Mouse (Mus musculus): ENCODE measurements around the gene Washc3.

The Washc3 gene

GRCm38 (mm10) chr10:88260309-88260708 lies 59.4 kb downstream of the Washc3 start:
- no peak for DNase-seq

DNA sequence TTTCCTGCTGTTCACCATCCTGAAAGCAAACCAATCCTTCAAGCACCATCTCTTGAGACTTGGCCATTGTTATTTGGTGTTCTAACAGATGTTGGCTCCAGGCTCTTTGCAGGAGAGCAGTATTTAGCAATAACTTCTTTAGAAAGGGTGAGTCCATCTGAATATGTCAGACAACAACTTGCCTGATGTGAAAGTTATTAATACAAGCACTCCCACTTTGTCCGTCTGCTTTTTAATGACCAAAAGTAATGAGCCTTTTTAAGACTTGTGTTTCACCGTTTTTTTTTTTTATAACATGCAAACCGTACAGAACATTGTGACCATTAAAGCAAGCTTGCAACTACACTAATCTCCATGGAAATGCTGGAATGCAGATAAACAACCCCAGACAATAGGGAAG lies 60.3 kb downstream of the Washc3 start:
- DNase-seq, result no peak

DNA sequence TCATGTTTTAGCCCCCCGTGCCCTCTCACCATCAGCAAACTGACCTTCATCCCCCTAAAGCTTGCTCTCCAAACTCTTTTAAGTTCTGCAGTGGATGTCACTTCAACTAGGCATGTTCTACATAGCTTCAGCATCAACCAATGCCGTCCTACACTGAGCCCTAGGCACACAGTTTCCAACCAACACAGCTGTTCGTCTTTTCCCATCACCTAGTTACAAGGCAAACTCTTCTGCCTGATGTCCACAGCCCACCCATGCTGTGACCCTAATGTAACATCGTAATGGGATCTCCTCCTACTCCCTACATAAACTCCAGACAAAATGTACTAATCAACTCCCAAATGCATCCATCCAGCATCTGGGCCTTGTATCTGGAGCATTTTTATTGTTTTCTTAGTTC lies 62.5 kb downstream of the Washc3 start:
- no peak for DNase-seq

DNA sequence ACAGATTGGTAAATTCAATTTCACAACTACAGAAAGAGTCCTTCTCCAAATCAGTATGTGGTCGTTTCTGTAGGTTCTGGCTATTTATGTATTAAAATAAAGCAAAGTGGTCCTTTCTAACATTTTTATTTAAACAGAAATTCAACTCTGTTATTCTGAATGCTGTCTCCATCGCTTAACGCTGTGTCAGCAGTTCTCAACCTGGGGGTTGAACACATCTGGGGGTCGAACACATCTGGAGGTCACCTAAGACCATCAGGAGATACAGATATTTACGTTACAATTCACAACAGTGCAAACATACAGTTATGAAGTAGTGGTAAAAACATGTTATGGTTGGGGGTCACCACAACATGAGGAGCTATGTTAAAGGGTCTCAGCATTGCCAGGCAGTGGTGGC lies 73.2 kb downstream of the Washc3 start:
- no peak for DNase-seq

DNA sequence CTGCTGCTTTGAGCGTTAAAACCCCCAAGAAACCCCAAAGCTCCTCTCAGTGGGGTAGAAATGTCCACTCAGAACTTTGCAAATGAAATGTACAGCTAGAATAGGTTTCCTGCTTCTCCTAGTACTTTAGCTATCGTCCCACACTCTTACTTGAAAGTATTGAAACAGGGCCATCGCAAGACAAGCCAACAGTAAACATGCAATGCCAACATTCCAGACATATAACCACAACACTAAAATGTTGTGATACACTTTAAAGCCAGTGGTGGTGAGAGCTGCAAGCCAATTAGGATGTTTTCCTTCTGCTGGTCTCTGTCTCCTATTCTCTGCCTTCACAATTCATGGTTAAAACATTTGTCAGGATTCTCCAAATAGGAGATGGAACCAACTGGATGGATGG lies 80.8 kb downstream of the Washc3 start:
- DNase-seq, result no peak

DNA sequence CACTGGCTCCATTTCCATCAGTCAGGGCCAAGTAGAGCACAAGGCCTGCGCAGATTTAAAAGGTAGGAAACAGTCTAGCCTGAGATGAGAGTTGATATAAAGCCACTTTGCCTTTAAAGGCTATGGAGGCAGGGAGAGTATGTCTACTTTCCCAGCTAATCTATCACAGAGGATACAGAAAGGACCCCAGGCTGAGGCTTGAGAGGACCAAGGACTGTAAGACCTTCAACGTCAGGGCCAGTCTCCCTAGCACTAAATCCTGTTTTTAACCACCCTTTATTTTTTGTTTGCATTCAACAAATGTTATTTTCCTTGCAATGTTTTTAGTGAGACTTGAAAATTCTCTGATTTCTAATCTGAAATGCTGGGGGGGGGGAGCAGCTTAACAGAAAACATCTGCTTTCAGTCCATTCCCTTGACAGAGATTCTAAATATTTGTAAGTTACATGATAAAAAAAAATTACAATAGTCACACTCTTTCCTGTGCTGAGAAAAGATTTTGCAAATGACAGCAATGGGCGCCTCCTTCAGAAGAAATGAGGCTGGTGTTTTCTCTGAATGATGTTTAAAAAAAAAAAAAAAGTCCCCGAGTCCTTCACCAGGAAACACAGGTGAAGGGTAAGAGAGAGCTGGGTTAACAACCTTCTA lies 83.6 kb downstream of the Washc3 start:
- DNase-seq, result no peak

- no peak for DNase-seq
Measured at GRCm38 (mm10) chr10:88287261-88287660, 86.4 kb downstream of the Washc3 start.

DNA sequence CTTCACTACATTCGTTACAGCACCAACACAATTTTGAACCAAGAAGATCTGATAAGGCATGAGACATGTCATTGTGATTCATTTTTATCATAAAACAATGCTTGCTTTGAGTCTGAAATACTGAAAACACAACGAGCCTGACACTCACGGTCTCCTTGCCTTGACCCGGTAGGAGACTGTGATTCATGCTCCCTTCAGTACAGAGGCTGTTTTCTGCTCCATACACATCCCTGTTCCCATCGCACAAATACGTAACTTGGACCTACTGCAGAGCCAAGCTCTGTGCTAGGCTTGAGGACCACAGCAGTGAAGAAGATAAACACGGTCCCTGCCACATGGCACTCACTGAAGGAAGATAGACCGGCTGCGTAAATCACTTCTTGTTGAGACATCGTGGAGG lies 87.2 kb downstream of the Washc3 start:
- no peak for DNase-seq

- DNase-seq, result no peak
Measured at GRCm38 (mm10) chr10:88295091-88295490, 94.2 kb downstream of the Washc3 start.
